Mouse (Mus musculus) kidney, postnatal 0 days (tissue): ENCODE data around the gene Myog. TPM values are rescaled to one million over a fixed set of nuclear protein-coding genes. Genes with fewer than 3 reads are reported as not detected.
A peak's percentile ranks its signal among the peaks of the same experiment; 100 is the strongest.
"Not testable (repeated sequence)": the region's sequence is repeated elsewhere in the genome, so short reads cannot be mapped to it uniquely, and the experiment has no call there.

ENCODE experiments used
- ATAC-seq: fragments of 200-750 bp; cut with Nextera tagmentation; replicated peaks from 2 replicates; pipeline ENCODE4 v1.8.0; 2017; ENCODE audit warnings: low read depth, moderate number of reproducible peaks, moderate TSS enrichment, moderate library complexity; ENCODE audit not compliant: low FRiP score
- DNase-seq: peaks from one replicate; pipeline ENCODE4 v3.0.0-alpha.2; 2016; ENCODE audit warnings: low spot score
- H3K27ac ChIP-seq: fragments of 300-500 bp; sonication (generic); 2 replicates; pipeline ENCODE4 v1.5.1; 2014; ENCODE audit warnings: mild to moderate bottlenecking
- H3K27me3 ChIP-seq: fragments of 300-500 bp; sonication (generic); 2 replicates; pipeline ENCODE4 v1.6.1; 2014; ENCODE audit warnings: low read length, mixed read lengths; ENCODE audit not compliant: insufficient read depth
- H3K36me3 ChIP-seq: fragments of 300-500 bp; sonication (generic); 2 replicates; pipeline ENCODE4 v1.6.1; 2014; ENCODE audit warnings: low read length, mixed read lengths; ENCODE audit not compliant: insufficient read depth
- H3K4me1 ChIP-seq: fragments of 300-500 bp; sonication (generic); replicated peaks from 2 replicates; pipeline ENCODE4 v1.6.1; 2014; ENCODE audit warnings: antibody characterized with exemption, low read length, mixed read lengths; ENCODE audit not compliant: insufficient read depth
- H3K4me2 ChIP-seq: fragments of 300-500 bp; sonication (generic); 2 replicates; pipeline ENCODE4 v1.6.1; 2014; ENCODE audit warnings: mild to moderate bottlenecking, low read length, moderate library complexity, mixed read lengths
- H3K4me3 ChIP-seq: fragments of 300-500 bp; sonication (generic); replicated peaks from 2 replicates; pipeline ENCODE4 v1.5.1; 2014; ENCODE audit warnings: low read depth, low read length
- H3K9ac ChIP-seq: fragments of 300-500 bp; sonication (generic); 2 replicates; pipeline ENCODE4 v1.6.1; 2014; ENCODE audit warnings: low read depth, low read length
- H3K9me3 ChIP-seq: fragments of 300-500 bp; sonication (generic); replicated peaks from 2 replicates; pipeline ENCODE4 v1.6.1; 2016; ENCODE audit warnings: low read length, inconsistent platforms, mixed read lengths
- CTCF ChIP-seq: IDR thresholded peaks from 2 replicates; pipeline ENCODE4 v1.5.1; 2016; ENCODE audit warnings: antibody characterized with exemption, low read depth, mild to moderate bottlenecking, moderate library complexity
- WGBS: fragments of 180-500 bp; shearing (Covaris S2); extraction: QIAGEN DNeasy Blood & Tissue Kit; methylation state at CpG from one replicate; pipeline ENCODE4 v1.1.7; 2014; 5-methylcytosine and 5-hydroxymethylcytosine counted together
- polyA plus RNA-seq: library from polyadenylated mRNA; unstranded; fragments of >200 nt; fragmentation: Nextera tagmentation; extraction: Ambion mirVana; gene quantifications from 2 replicates; pipeline ENCODE4 v1.2.1, GENCODE M21; 2015

Myog gene
- polyA plus RNA-seq, 1 experiment from 2014 or later = 0.08 TPM

GRCm38 (mm10) chr1:134245004-134245717 is 44.6 kb upstream of the Myog start:
- DNase-seq (no peak), ATAC-seq (no peak)
- TF ChIP-seq CTCF = no peak

GRCm38 (mm10) chr1:134246590-134246989 is 43.2 kb upstream of the Myog start:
- Histone ChIP-seq H3K4me1 (peaks cover 7% of the 10 kb centered on the region; the same call in 1 of the 2 replicates), H3K9ac (no peak overlapping the region), H3K36me3 (no peaks in the 10 kb centered on the region), H3K27ac (no peak overlapping the region), H3K4me2 (no peak overlapping the region), H3K4me3 (no peak overlapping the region), H3K27me3 (no peaks in the 10 kb centered on the region), H3K9me3 (no peaks in the 10 kb centered on the region)
- no peak for ATAC-seq
- 55% methylated on average over 4 of the region's 4 CpGs for WGBS
- no peak for TF ChIP-seq CTCF
- peak; percentile 12 for DNase-seq

More at GRCm38 (mm10) chr1:134245004-134245717, 44.6 kb upstream of the Myog start:
- Histone ChIP-seq H3K4me2 (no peak overlapping the region), H3K36me3 (no peaks in the 10 kb centered on the region), H3K9ac (no peak overlapping the region), H3K4me3 (no peak overlapping the region), H3K27me3 (no peaks in the 10 kb centered on the region), H3K4me1 (peaks cover 7% of the 10 kb centered on the region; the same call in 1 of the 2 replicates), H3K27ac (no peak overlapping the region), H3K9me3 (no peaks in the 10 kb centered on the region)
- WGBS = 74% methylated on average over 14 of the region's 14 CpGs

- not testable (repeated sequence) for H3K27me3 ChIP-seq, H3K9ac ChIP-seq, H3K4me1 ChIP-seq, H3K4me3 ChIP-seq, DNase-seq, H3K27ac ChIP-seq, H3K9me3 ChIP-seq, H3K4me2 ChIP-seq, ATAC-seq, H3K36me3 ChIP-seq
- WGBS = 77% methylated on average over 1 of the region's 1 CpGs
Observed at GRCm38 (mm10) chr1:134249681-134250080, 40.1 kb upstream of the Myog start.

- TF ChIP-seq CTCF = no peak
- no peak overlapping the region for H3K9ac ChIP-seq
- no peaks in the 10 kb centered on the region; the same call in 1 of the 2 replicates for H3K9me3 ChIP-seq
- no peak overlapping the region for H3K4me2 ChIP-seq
- 95% methylated on average over 6 of the region's 6 CpGs for WGBS
- ATAC-seq (no peak), DNase-seq (no peak)
- H3K4me3 ChIP-seq = no peak overlapping the region
- no peak overlapping the region for H3K27ac ChIP-seq
- no peaks in the 10 kb centered on the region for H3K4me1 ChIP-seq
- no peaks in the 10 kb centered on the region for H3K36me3 ChIP-seq
- H3K27me3 ChIP-seq = no peaks in the 10 kb centered on the region
Observed at GRCm38 (mm10) chr1:134264341-134264740, 25.4 kb upstream of the Myog start.

- DNase-seq (no peak), ATAC-seq (no peak)
- Histone ChIP-seq H3K36me3 (no peaks in the 10 kb centered on the region), H3K4me1 (no peaks in the 10 kb centered on the region), H3K4me3 (no peak overlapping the region), H3K27ac (no peak overlapping the region), H3K9me3 (no peaks in the 10 kb centered on the region; the same call in 1 of the 2 replicates), H3K27me3 (no peaks in the 10 kb centered on the region), H3K4me2 (no peak overlapping the region), H3K9ac (no peak overlapping the region)
- WGBS = 39% methylated on average over 2 of the region's 2 CpGs
- TF ChIP-seq CTCF = no peak
Observed at GRCm38 (mm10) chr1:134265797-134266196, 24.0 kb upstream of the Myog start.

GRCm38 (mm10) chr1:134270026-134270425 is 19.8 kb upstream of the Myog start:
- WGBS = 82% methylated on average over 7 of the region's 7 CpGs
- Histone ChIP-seq H3K27ac (no peak overlapping the region), H3K4me1 (no peaks in the 10 kb centered on the region), H3K9ac (no peak overlapping the region), H3K9me3 (no peaks in the 10 kb centered on the region), H3K4me2 (no peak overlapping the region), H3K36me3 (no peaks in the 10 kb centered on the region), H3K27me3 (no peaks in the 10 kb centered on the region), H3K4me3 (no peak overlapping the region)
- TF ChIP-seq CTCF = no peak
- no peak for DNase-seq
- no peak for ATAC-seq

- DNase-seq (no peak), ATAC-seq (no peak)
- peaks cover 5% of the 10 kb centered on the region; the same call in 1 of the 2 replicates for H3K4me1 ChIP-seq
- no peak for TF ChIP-seq CTCF
- no peak overlapping the region for H3K4me2 ChIP-seq
- 81% methylated on average over 5 of the region's 5 CpGs for WGBS
- H3K4me3 ChIP-seq = no peak overlapping the region
- H3K36me3 ChIP-seq = no peaks in the 10 kb centered on the region
- no peak overlapping the region for H3K9ac ChIP-seq
- H3K27me3 ChIP-seq = no peaks in the 10 kb centered on the region
- no peak overlapping the region for H3K27ac ChIP-seq
- H3K9me3 ChIP-seq = no peaks in the 10 kb centered on the region
Observed at GRCm38 (mm10) chr1:134272754-134273250, 17.0 kb upstream of the Myog start.
